ENCODE assay signal across 29 mouse cellular contexts in genomic region chr7:43556901-43557300, GRCm38 (mm10). TPM values are rescaled to one million over a fixed set of nuclear protein-coding genes. Genes with fewer than 3 reads are reported as not detected.
"Had no signal": no experiment of that assay in that cellular context is flagged by ENCODE, and none has a peak within 500 bp of the region (broad histone marks: within the 10 kb centered on the region; RNA-seq: fewer than 3 reads in every experiment).

No protein-coding gene starts in this region.

- H3K4me1 ChIP-seq: limb, embryonic 12.5 days; midbrain, embryonic 12.5 days; midbrain, embryonic 15.5 days; neural tube, embryonic 12.5 days; neural tube, embryonic 15.5 days had no signal

- H3K27me3 ChIP-seq: limb, embryonic 12.5 days; limb, embryonic 15.5 days; midbrain, embryonic 12.5 days; midbrain, embryonic 15.5 days; neural tube, embryonic 12.5 days; neural tube, embryonic 15.5 days had no signal

- H3K27ac ChIP-seq: limb, embryonic 12.5 days; limb, embryonic 15.5 days; liver, embryonic 14.5 days; macrophage; midbrain, embryonic 12.5 days; midbrain, embryonic 15.5 days; neural tube, embryonic 12.5 days; neural tube, embryonic 15.5 days; stomach, postnatal 0 days had no signal

- H3K9me3 ChIP-seq: limb, embryonic 12.5 days; limb, embryonic 15.5 days; midbrain, embryonic 12.5 days; midbrain, embryonic 15.5 days; neural tube, embryonic 12.5 days; neural tube, embryonic 15.5 days had no signal

- H3K9ac ChIP-seq: limb, embryonic 12.5 days; limb, embryonic 15.5 days; liver, embryonic 14.5 days; liver, postnatal 0 days; midbrain, embryonic 12.5 days; midbrain, embryonic 15.5 days; neural tube, embryonic 12.5 days; neural tube, embryonic 15.5 days had no signal

- H3K4me3 ChIP-seq: limb, embryonic 12.5 days; limb, embryonic 15.5 days; midbrain, embryonic 12.5 days; midbrain, embryonic 15.5 days; neural tube, embryonic 12.5 days; neural tube, embryonic 15.5 days had no signal

- ATAC-seq: liver, postnatal 0 days; midbrain, embryonic 15.5 days had no signal

- H3K4me2 ChIP-seq: limb, embryonic 12.5 days; limb, embryonic 15.5 days; liver, embryonic 11.5 days; midbrain, embryonic 12.5 days; midbrain, embryonic 15.5 days; neural tube, embryonic 12.5 days; neural tube, embryonic 15.5 days had no signal

- H3K36me3 ChIP-seq: limb, embryonic 12.5 days; limb, embryonic 15.5 days; midbrain, embryonic 12.5 days; midbrain, embryonic 15.5 days; neural tube, embryonic 12.5 days; neural tube, embryonic 15.5 days had no signal

- DNase-seq: kidney, adult 18-20 months; kidney, adult 9 months; kidney, postnatal 36 days; left cerebral cortex, postnatal 4 days; liver, postnatal 0 days; lung, postnatal 14 days; right cerebral cortex, adult 18-20 months; right cerebral cortex, postnatal 14 days; right cerebral cortex, postnatal 4 days; thymus, adult 2 months; thymus, postnatal 14 days; thymus, postnatal 4 days had no signal

RNA-seq across cellular contexts. Expression of gene Zfp819, which starts 50.1 kb away (rescaled TPM):
- total RNA-seq: megakaryocyte, adult 5-6 weeks had no signal
- polyA plus RNA-seq: limb, embryonic 15.5 days; liver, postnatal 0 days; macrophage; stomach, postnatal 0 days had no signal

RNA-seq across cellular contexts. Expression of gene 4931406B18Rik, which starts 51.2 kb away (rescaled TPM):
- total RNA-seq: layer of hippocampus, adult 8-10 months; layer of hippocampus, postnatal 14 days; left cerebral cortex, adult 8-10 months; left cerebral cortex, postnatal 14 days; left cerebral cortex, postnatal 4 days; megakaryocyte, adult 5-6 weeks had no signal
- polyA plus RNA-seq: kidney, embryonic 16.5 days; limb, embryonic 12.5 days; limb, embryonic 15.5 days; liver, embryonic 11.5 days; liver, embryonic 14.5 days; liver, postnatal 0 days; macrophage; midbrain, embryonic 12.5 days; neural tube, embryonic 12.5 days; neural tube, embryonic 15.5 days; stomach, embryonic 14.5 days; stomach, postnatal 0 days had no signal
